Mouse (Mus musculus) urinary bladder, postnatal 36 days (tissue): ENCODE results near the gene Evpl.
"Not testable (repeated sequence)": the region's sequence is repeated elsewhere in the genome, so short reads cannot be mapped to it uniquely, and the experiment has no call there.

Source experiments
- DNase-seq, 2 experiments: peaks; one replicate each; pipeline ENCODE4 v3.0.0; 2022; ENCODE audit warnings: low spot score in 2 of 2, mixed read lengths in 1 of 2

The Evpl gene

DNA sequence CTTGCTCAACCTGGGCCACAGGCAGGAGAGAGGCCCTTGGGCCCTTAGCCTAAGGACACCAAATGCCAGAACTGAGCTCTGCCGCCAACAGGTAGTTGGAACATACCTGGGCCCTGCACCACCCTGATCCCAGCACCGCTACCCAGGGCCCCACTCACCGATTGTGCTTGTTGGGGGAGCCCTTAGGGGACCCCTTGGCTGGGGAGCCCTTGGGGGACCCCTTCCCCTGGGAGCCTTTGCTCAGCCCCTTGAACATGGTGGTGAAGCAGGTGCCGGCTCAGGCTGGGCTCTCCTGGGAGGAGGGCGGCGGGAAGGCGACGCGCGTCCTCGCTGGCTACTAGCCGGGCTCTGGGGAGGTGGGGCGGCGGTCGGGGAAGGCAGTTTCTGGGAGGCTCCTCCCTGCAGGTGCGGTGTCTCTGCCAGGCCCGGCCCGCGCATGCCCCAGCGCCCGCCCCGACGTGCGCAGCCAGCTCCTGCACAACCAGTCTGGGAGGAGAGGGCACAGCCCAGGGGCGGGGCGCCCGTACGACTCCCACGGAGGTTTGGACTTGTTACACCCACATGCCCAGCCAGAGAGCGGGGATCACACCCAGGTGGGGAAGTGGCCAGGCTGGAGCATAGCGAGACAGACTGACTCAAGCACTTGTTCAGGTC is at the start of gene Evpl:
TSS of gene Evpl (minus strand) at position 336 of the 654 bp plus-strand sequence.
- peak; percentile 80 to 92 for DNase-seq

DNA sequence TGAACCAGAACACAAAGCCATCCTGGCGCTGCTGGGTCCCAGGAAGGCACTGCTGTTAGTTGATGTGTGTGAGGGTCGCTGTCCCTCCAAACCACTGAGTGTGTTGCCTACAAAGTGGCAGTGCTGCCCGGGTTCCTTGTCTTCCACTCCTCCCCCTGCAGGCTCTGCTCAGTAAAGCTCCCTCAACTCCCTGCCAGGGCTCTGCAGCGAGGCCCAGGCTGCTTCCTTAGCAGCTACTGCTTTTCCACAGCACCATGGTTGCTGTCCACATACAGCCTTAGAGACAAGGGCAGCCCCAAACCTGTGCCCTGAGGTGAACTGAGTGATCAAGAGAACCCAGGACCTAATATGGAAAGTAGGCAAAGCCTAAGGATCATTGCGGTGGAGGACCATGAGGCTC is 49.5 kb upstream of the Evpl start:
- no peak for DNase-seq

DNA sequence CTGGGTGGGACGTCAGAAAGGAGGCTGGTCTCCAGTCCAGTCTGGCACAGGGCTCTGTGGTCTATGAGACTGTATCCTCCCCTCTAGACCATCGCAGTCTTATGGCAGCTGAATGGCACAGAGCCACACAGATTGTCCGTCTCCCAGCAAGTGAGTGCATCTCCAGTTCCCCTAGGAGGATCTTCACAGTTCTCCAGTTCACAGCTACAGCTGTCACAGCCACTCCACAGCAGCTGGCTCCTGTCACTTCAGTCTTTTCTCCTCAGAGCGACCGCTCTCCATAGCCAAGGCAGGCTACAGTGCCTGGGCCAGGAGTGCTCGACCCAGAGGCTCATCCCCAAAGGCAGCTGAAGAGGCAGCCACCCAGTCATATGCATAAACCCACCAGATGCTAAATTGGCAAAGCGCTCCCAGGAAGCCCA is 47.9 kb upstream of the Evpl start:
- DNase-seq, result no peak

DNA sequence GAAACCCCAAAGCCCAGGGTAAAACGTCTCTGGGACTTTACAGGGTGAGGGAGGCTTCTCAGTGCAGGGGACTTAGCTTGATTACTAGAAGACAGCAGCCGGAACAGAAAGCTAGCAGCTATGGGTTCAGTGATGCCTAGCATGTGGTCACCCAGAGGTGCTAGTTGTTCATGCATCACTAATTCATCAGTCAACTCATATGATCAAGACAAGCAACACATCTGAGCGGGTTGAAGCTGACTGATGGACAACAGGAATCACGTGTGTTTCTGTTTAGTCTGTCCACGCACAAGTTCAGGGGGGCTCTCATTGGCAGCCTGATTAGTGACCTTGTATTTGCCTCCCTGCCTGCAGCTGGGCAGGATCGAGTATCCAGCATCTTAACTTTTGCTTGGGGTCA is 46.1 kb upstream of the Evpl start:
- no peak for DNase-seq

DNA sequence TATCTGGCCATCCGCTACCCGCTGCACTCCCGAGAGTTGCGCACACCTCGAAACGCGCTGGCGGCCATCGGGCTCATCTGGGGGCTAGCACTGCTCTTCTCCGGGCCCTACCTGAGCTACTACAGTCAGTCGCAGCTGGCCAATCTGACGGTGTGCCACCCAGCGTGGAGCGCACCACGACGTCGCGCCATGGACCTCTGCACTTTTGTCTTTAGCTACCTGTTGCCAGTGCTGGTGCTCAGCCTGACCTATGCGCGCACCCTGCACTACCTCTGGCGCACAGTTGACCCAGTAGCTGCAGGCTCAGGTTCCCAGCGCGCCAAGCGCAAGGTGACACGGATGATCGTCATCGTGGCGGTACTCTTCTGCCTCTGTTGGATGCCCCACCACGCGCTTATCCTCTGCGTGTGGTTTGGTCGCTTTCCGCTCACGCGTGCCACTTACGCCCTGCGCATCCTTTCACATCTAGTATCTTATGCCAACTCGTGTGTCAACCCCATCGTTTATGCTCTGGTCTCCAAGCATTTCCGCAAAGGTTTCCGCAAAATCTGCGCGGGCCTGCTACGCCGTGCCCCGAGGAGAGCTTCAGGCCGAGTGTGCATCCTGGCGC is 45.1 kb upstream of the Evpl start:
- no peak for DNase-seq

DNA sequence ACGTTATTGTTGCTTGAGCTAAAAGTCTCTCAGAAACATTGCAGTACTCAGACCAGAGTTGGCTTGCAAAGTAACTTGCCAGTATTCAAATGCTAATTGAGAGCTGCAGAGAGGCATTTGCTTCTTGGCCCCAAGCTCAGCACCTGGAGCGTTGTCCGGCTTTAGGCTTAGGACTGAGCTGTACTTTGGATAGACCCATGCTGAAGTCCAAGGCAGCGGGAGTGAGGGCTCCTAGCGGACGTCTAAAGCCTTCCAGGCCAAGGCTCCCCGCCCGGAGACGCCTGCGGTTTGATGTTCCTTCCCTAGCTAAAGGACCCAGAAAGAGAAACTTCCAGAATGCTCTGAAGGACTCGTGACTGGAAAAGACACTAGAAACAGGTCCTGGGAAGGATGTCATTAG is 44.2 kb upstream of the Evpl start:
- DNase-seq, result no peak

DNA sequence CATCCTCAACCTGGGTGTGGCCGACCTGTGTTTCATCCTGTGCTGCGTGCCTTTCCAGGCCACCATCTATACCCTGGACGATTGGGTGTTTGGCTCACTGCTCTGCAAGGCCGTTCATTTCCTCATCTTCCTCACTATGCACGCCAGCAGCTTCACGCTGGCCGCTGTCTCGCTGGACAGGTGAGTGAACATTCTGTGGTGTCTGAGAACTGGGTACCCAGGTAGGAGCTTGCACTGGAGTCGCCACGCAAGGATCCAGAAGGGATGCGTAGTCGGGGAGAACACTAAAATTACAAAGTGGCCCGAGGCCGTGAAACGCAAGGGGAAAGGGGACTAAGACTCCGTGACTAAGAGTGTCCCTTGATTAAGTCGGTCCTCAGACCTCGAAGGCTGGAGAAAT is 43.8 kb upstream of the Evpl start:
- DNase-seq, result no peak

DNA sequence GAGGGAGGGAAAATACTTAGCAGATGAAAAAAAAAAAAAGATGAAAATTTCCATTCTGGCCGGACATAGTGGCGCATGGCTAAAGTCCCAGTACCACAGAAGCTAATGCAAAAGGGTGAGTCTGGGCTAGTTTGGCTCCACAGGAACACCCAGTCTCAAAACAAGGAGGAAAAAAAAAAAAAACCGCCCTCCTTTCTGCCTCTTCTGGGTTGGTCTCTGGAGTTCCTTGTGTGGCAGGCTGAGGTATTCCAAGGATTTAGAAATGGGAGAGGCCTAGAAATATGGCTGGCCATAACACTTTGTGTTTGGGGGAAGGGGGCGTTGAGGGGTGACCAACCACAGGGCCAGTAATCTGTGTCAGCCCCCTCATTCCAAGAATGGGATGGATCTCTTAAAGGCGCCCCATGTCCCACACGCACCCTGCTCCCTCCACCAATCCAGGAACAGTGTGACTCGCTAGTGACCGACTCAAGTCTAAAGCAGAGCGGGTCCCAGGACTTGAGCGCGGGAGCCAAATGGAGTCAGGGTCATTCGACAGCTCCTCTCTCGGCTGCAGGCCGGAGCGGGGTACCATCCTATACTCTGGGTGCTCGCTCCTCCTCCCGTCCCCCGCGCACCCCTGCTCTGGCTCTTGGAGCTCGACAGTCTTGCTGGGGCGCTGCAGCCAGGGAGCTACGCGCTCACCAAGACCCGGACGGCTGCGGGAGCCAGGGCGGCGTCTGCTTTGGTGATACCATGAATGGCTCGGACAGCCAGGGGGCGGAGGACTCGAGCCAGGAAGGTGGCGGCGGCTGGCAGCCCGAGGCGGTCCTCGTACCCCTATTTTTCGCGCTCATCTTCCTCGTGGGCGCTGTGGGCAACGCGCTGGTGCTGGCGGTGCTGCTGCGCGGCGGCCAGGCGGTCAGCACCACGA is 43.1 kb upstream of the Evpl start, which contains the start of gene Galr2:
TSS of gene Galr2 (plus strand) at position 189 of the 913 bp plus-strand sequence.
- DNase-seq, result no peak

DNA sequence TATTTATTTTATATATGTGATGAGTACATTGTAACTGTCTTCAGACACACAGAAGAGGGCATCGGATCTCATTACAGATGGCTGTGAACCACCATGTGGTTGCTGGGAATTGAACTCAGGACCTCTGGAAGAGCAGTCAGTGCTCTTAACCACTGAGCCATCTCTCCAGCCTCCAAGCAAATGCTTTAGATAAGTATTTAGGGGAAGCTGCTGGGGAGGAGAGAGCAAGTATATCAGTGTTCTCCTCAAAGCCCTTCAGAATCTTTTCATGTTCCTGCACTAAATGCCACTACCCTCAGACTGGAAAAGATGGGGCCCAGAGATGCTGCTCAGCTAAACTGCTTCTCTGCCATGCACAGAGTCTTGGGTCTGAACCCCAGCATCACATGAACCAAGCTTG is 39.3 kb upstream of the Evpl start:
- not testable (repeated sequence) for DNase-seq

DNA sequence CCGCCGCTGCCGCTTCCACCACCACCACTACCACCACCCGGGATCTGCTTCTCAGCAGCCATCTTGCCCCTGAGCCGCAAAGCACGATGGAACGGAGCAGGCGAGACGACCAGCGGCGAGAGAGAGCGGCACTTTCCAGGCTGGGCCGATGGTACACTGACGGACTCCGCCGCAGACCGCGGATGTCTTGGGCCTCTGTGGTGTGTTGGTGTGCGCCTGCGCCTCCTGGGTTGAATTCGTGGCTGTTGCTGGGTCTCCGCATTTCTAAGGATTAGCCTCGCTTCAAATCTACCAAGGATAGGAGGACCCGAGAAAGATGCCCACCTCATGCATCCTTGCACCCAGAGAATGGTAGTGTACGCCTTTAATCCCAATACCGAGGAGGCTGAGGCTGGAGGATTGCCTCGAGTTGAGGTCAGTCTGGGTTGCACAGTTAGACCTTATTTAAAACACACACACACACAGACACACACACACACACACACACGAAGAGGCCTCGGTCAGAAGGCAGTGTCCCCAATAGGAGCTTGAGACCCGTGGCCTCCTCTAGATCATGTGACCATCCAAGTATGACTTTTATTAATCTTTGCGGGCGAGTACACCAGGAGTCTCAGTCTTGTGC is 36.3 kb upstream of the Evpl start, which contains the start of gene Srp68:
TSS of gene Srp68 (minus strand) at position 173 of the 622 bp plus-strand sequence.
- DNase-seq, result peak; percentile 84 to 93

DNA sequence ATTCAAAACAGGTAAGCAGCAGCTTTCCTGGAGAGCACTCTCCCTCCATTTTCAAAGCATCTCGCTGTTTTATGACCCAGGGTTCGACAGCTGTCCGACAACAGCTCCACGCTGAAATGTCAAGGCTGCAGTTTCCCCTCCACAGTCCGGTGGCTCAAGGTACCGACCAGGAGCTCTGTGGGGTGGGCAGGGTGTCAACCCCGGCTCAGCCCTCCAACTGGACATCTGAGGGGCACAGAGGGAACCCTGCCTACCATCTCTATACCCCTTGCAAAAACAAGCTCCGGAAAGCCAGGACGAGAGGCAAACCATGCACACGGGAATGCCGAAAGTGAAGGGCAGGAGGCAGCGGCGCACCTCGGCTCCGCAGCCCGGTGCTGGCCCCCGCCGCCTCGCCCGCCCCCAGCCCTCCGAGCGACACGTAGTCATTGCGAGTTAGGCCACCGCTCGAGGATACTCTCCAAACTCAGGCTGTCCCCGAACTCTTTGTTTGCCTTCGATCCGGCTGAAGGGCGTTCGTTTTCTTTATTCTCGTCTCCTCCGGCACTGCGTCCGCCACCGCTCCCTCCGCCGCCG is 35.7 kb upstream of the Evpl start:
- DNase-seq, result no peak

DNA sequence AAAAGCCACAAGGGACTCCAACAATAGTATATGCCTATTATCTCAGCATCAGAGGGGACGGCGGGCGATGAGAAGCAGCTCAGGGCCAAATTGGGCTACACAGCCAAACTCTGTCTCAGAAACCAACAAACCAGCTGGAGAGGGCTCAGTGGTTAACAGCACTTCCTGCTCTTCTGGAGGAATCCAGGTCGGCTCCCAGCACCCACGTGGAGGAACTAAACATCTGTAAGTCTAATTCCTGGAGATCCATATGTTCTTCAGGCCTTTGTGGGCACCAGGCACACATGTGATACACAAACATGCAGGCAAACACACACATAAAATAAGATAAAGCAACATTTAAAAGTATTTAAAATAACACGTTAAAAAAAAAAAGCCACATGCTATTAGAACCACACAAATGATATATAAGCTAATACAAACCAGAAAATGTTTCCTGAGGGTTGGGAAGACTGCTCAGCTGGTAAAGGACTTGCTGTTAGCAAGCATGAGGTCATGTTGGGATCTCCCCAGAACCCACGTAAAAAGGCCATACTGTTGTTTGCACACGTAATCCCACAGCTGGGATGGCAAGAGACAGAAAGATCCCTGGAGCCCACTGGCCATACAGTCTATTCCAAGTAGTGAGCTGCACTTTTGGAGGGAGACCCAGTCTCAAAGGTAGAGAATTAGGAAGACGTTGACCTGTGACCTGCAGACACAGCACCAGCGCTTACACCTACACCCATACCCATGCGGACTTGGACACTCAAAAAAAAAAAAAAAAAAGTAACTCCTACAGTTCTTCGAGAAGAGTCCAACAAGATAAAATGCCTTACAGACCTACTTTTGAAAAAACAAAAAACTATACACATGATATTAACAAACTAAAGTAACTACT is 35.0 kb upstream of the Evpl start:
- no peak for DNase-seq

DNA sequence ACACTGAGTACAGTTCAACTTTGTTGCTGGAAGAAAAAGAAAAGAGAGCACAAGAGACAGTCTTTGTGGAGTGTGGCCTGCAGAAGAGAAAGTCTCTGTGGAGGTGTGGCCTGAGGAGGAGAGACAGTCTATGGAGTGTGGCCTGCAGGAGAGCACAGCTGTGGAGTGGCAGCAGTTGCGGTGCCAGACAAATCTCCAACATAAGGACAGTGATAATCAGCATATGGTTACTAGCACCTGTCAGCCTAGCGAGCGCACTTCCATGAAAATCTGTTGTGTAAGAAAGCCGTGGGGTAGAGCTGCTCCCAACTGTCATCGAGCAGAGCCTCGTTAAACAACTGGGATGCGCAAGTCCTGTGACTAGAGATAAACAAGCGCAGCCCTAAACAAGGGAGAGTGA is 31.7 kb upstream of the Evpl start:
- no peak for DNase-seq

DNA sequence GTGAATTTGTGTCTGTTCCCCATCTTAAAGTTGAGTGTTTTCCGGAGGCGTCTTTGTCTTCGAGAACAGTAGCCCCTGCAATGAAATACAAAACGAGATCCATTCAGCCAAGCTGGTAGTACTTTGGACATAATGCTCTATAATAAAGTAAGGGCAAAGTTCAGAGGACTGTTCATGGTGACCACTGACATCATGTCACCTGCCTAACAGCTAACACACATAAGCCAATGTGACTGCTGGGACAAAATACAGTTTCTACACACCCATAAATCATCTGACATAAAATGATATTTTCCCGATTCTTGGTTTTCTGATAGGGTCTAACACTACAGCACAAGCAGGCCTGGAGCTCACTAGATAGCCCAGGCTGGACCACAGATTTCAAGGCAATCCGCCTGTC is 30.4 kb upstream of the Evpl start:
- DNase-seq, result no peak

DNA sequence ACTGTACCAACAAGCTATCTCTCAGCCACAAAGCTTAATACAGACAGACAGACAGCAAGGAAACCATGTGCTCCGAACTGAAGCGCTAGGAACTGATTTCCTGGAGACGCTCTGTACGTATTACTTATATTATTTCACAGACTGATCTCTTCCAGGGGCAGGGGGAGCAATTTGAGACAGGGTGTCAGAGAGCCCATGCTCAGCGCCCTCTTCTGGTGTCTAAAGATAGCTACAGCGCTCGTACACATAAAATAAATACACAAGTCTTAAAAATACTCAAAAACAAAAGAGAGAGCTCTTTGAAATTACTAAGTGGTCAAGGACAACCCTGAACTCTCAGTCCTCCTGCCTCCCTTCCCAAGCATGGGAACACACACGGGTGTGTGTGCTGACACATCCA is 29.8 kb upstream of the Evpl start:
- DNase-seq, result no peak

DNA sequence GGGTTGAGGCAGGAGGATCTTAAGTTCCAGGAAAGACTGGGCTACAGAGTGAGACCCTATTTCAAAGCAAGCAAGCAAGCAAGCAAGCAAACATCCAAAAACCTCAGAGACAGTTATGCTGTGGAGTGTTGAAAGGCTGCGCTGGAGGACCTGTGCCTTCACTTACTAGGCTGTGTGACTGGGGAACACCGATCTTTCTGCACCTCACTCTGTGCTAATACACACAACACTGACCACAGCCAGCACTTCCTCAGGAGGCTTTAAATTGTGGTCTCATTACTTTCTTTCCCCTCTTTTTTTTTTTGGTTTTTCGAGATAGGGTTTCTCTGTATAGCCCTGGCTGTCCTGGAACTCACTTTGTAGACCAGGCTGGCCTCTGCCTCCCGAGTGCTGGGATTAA is 28.0 kb upstream of the Evpl start:
- no peak for DNase-seq

DNA sequence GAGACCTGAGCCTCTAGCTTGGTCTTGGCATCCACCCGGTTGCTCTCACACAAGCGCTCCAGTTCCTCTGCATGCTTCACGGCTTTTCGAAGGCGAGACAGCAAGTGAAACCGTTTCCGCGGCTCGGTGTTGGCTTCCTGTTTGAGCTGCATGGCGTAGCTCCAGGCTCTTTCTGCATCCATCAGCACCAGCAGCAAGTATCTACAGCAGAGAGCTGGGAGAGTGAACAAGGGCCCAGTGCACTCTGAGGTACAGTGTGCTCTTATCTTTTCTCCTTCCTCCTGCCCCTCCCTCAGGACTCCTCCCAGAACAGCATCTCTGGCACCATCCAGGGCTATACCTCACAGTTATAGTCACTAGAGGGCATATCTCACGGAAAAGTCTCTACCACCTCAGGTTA is 27.5 kb upstream of the Evpl start:
- DNase-seq, result no peak

DNA sequence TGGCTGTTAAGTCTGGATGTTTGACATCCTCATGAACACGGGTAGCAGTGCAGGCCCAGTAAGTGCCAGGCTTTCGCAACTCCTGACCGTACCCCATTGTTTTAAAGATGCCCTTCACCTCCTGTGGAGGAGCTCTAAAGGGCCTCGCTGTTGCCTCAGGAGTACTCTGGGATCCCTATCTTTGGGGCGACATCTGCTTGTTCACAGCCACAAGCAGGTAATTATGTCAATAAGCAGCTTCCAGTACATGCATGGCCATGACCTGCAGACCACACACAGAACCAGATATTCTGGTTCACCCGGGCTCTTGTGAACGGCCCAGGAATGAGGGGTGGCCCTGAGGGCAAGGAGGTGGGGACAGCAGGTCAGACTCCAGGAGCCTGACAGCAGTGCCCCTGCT is 22.4 kb upstream of the Evpl start:
- DNase-seq, result peak; percentile 69 to 77

DNA sequence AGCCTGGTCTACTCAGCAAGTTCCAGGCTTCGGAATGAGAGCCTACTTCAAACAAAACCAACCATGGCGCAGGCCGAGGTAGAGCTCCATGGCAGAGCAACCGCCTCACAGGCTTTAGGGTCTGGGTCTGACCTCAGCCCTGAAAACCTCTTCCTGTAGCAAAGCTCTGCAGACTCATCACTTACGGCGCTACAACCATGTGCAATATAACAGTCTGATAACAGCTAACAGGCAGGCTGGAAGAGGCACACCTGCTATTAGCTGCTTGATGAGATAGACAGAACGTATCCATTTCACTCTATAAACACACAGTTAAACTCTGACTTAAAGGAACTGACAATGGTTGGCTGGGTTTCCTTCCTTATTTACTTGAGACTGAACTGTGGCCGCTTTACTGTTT is 21.6 kb upstream of the Evpl start:
- DNase-seq, result no peak

DNA sequence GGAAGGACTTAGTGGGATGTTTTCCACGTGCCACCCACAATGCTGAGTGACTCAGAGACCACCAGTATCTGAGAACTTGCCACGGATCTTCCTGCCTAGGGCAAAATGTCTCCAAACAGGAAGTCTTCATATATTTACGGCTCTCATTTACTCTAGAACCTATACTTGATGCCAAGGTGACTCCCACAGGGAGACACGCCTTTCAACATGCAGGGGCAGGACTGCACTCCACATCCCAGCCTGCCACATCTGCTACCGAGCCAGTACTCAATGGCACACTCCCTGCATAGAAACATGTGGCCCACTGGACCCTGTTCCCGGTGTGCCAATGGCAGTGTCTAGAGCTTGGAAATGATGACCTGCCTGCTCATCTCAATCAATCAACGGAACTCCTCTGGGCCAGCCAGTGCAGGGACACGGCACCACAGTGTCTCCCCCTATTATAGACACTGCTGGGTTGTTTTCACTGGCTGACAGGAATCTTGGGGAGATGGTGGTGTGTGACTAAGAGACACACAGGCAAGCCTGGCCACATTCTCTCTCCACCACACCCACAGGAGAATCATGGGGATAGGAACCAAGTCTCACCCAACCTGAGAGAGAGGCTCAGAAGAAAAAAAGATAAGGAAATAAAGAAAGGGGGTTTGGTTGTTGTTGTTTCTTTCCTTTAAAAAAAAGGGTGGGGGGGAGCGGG is 18.3 kb upstream of the Evpl start:
- DNase-seq, result peak in 1 of 2 experiments; percentile 49
